Mouse (Mus musculus) spleen, adult 2 months (tissue): ENCODE measurements at regions not wholly inside any gene's neighbourhood (a gene's known extent, or its start where the extent isn't known, plus 50 kb on each side); places are given as distances from the start of the nearest gene placed in this dataset.
"Not testable (repeated sequence)": the region's sequence is repeated elsewhere in the genome, so short reads cannot be mapped to it uniquely, and the experiment has no call there.

Experiments
- CTCF ChIP-seq: fragments of 200-500 bp; IDR thresholded peaks from 2 replicates; pipeline ENCODE4 v1.5.1; 2011; ENCODE audit warnings: mild to moderate bottlenecking, inconsistent platforms; ENCODE audit not compliant: insufficient read depth, insufficient read length, insufficient replicate concordance; ENCODE audit errors: extremely low read depth
- POLR2A ChIP-seq: fragments of 200-500 bp; IDR thresholded peaks from 2 replicates; pipeline ENCODE4 v1.6.1; 2011; ENCODE audit warnings: low read depth, low read length, inconsistent platforms

- TF ChIP-seq CTCF, POLR2A: not testable (repeated sequence)
Measured at GRCm38 (mm10) chr12:92886394-92887075, 1037.6 kb upstream of the Sel1l start.
